Mouse (Mus musculus) left cerebral cortex, adult 9 months (tissue): ENCODE measurements around the gene Zscan2.

ENCODE experiments used
- DNase-seq, 2 experiments: peaks; one replicate each; pipeline ENCODE4 v3.0.0; 2022; ENCODE audit warnings: low spot score in 2 of 2

Zscan2 gene

DNA sequence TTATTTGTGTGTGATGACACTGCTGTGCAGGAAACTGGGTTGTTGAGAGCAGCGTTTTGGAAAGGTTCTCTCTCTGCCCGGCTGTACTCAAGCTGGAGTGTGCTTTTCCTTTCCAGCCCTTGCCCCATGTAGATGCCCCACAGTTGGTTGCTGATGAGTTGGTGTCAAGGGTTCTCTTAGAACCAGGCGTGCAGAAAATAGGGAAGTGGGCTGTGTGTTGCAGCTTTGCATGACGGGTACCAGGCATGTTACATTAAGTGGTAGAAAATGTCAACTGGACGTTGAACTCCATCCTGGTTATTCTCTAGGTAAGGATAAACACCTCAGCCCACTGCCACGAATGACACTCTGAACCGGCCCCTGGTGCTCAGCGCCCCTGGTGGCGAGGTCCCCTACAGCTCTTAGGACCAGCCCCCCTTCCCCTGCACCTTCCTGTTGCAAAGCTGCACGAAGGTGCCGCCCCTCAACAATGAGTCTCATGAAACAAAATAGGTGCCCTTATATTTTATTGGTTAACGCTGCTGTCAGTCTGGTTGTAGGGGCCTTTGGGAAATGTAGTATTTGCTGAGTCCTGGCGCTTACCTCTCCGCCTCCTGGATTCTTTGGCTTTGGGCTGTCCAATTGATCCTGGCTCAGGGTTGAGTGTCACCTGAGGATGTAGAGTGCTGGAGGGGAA is 22.2 kb downstream of the Zscan2 start:
- DNase-seq: peak; percentile 68 to 73

DNA sequence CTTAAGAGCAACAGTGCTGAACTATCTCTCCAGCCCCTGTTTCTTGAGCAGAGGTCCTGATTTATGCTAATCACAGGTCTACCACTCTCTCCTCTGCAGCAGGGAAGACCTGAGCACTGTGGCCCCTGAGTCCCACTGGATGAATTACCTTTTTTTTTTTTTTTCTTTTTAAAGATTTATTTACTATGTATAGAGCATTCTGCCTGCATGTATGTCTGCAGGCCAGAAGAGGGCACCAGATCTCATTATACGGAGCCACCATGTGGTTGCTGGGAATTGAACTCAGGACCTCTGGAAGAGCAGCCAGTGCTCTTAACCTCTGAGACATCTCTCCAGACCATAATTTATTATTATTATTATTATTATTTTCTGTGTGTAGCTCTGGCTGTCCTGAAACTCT is 24.9 kb downstream of the Zscan2 start:
- DNase-seq: no peak

DNA sequence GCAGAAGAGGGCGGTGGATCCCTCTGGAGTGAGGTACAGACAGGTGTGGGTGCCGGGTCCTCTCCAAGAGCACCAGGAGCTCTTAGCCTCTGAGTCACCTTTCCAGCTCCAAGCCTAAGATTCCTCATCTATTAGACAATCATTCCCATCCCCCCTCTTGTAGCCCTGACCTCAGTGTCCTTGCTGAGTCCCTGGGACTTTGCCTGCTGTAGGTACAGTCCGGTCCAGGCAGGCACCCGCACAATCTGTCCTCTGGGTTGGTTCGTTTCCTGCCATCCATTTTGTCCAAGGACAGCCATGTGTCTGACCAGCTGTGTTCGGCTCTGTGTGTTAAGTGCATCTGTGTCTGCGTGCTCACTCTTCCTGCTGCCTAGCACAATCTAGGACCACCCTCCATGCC is 27.9 kb downstream of the Zscan2 start:
- DNase-seq: no peak

DNA sequence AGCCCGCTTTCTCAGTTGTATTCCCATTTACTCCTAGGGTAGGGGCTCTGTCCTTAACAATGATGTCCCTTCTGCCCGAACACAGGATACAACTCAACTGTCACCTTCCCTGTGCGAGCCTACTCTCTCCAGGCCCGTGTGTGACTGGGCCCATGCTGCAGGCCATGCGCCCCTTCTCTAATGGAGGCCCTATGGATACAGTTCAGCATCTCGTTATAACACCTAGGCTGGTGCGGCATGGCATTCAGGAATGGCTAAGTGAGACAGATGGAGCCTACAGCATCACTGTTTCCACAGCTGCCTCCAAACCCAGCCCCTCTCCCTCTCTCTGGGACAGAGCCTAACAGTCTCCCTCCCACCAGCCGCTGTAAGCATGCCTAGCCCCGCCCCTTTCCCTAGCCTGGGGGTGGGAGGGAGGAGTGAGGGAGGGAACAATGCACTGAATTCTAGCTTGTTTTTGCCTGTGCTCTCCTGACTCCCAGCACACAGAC is 28.3 kb downstream of the Zscan2 start:
- peak in 1 of 2 experiments; percentile 42 for DNase-seq

DNA sequence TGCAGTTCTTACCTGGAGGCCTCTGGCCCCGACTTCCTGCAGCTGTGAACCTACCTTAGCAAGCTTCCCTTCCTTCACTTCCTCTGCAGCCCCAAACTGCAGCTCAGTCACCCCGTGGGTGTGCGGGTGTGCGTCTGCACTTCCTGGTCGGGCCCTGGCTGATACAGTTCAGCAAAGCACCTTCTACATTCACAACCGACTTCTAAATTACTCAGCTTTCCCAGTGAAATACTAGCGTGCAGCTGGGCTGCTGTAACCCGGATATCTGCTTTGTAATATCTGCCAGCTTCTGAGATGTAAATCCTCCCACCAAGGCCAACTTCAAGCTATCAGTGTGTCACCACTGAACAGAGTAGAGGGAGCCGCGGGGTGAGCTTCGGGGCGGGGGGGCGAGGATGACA is 29.1 kb downstream of the Zscan2 start:
- DNase-seq: no peak

DNA sequence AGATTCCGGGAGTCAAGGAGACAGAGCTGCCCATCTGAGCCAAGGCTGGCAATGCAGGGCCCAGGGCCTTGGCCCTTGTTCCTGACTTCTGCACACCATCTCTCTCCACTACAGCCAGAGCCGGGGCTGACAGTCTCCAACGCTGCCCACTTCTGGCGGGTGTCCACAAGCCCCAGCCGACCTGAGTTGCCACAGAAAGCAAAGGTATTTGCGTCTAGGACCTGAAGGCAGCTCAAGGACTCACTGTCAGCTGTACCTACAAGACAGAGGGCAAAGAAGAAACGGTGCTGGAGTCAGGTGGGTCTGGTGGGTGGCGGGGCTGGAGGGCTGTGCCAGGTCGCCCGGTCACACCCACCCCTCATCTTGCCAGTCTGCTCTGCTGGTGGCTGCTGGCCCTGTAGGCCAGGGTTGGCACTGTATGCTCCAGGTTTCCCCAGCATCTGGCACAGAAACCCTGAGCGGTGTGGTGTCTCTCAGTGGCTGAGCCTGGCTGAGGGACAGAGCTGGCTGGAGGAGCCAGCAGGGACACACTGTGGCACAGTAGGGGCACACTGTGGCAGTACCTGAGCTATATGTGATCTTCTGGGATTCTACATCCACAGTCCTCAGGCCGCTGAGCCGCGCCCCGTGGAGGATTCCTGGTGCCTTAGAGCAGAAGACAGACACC is 32.5 kb downstream of the Zscan2 start:
- DNase-seq: no peak

DNA sequence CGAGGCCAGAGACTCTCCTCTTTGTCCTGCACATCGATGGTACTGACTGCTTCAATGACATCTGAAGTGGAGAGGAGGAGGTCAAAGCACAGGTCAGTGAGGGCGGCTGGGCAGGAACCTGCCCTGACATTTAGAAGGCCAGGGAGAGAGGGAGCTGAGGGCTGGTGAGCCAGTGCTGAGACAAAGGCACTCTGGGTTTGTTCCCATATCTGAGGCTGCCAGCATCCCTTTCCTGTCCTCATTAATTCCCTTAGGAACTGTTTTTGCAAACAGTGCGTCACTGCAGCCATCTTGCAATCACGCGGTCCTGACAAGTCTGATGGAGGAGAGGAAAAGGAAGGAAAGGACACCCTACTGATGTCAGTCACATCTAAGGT is 33.0 kb downstream of the Zscan2 start:
- no peak for DNase-seq

DNA sequence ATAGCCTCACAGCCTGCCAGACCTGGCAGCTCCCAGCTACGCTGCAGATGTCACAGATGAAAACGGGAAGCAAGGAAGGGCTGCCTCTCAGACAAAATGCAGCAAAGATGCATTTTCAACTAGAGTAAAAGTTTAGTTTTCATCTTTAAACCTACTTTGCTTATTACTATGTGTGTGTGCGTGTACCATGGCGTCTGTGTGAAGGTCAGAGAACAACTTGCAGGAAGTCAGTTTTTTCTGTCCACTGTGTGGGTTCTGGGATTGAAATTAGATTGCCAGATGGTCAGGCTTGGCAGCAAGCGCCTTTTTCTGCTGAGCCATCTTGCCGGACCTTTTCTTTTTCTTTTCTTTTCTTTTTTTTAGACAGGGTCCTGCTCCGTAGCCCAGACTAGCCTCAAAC is 33.5 kb downstream of the Zscan2 start:
- DNase-seq: no peak

DNA sequence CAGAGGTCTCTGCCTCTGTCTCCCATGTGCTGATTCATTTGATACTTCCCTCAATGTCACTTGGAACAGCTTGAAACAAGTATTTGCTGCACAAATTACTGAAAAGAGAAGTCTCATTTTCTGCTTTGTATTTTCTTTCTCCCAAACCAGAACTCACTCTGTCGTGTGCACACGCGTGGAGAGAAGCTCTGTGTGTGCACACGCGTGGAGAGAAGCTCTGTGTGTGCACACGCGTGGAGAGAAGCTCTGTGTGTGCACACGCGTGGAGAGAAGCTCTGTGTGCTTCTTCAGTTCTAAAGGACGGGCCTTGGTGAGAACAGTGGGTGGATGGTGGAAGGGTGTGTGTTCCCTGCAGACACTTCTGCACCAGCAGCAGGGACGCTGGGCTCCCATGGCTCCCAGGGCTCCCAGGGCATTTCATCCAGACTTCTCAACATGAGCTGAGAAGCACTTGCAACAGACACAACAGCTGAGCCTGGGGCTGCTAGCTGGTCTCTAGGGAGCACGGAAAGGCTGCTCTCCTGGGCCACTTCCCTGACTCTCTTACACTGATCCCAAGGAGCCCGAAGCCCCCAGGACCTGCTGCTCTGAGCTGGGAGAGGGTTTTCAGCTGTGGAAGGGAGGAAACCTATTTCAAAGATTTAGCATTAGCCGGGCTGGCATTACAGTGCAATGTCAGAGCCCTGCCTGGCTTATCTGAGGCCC is 34.2 kb downstream of the Zscan2 start:
- DNase-seq: no peak

DNA sequence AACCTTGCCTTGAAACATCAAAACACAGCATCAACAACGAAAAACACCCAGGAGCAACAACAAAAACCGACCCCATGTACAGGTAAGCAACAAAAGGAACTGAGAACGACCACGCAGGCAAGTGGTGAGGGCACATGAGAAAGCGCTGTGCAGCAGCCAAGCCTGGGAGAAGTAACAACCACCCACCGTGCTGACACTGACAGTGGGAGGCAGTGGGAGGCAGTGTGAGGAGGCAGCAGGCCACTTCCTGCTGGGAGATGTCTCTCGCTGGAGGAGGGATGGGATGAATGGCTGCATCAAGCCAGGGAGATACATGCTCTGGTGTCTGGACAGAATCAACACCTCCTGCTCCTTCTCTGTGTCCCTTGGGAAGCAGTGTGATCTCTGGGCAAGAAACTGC is 36.4 kb downstream of the Zscan2 start:
- DNase-seq: no peak

DNA sequence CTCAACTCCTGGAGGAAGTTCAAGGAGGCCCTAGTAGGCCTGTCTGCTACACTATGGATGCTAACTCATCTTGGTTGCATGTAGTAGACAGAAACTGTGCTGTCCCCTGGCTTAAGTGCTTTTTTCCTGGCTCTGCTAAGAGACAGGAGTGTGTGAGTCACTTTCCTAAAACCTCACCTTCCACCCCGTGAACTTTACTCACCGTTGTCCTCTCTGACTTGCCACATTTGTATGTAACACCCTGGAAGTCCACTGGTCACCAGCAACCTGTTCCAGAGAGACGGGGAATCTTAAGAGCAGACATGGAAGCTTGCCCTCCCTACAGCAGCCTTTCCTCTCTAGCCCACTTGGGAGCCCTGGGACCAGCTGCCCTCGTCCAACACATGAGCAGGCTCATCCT is 37.0 kb downstream of the Zscan2 start:
- DNase-seq: no peak

DNA sequence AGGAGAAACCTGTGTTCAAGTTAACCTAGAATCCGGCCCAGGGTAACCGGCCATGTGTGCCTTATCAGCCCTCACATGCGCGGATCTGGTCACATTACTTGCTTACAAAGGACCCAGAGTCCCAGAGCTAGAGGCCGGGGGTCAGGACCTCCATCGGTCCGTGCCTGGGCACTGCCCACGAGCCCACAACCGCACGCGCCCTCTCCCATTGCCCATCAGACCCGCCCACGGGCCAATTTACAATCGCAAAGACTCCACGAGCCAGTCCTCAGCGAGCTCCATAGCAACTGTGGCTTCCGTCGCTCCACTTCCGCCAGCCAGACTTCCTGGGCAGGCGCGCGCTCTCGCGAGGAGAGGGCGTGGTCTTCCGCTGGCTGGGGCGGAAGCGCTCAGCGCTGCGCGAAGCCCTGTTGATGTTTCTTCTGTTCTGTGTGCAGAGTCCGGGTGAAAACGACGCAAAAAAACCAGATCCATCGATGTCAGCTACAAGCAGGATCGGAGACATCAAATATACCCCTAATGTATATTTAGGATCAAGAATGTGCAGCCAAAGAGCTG is 40.3 kb downstream of the Zscan2 start, which contains the start of gene Wdr73:
Gene Wdr73 (minus strand): TSS at position 326 of the 558 bp plus-strand sequence.
- peak; percentile 79 to 86 for DNase-seq

DNA sequence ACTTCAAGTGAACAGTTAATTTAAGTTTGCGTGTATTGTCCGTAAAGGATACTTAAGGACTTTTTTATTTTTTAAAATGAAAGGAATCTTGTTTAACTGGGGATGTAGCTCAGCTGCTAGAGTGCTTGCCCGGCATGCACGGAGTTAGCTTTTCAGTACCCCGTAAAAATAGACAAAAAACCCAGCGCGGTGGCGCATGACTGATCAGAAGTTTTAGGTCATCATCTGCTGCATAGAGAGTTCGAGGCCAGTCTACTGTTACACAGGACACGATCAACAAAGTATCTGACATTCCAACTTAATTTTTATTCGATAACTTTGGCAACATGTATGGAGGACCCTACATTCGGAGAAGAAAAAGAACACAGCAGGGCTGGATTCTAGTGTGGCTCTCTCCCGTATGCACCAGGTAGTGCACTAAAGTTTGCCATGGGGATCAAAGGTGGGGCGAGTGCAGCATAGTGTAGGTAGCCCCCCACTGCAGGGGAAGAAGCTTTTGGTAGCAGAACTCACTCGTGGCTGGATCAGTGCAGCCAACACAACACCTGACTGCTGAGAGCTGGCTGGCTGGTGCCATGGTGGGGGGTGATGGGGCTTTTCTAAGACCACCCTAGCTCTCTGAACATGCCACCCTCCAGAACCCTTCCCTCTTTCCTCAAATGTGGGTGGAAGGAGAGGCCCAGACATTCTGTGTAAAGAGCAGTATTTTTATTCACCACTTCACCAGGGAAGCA is 41.0 kb downstream of the Zscan2 start:
- no peak for DNase-seq

DNA sequence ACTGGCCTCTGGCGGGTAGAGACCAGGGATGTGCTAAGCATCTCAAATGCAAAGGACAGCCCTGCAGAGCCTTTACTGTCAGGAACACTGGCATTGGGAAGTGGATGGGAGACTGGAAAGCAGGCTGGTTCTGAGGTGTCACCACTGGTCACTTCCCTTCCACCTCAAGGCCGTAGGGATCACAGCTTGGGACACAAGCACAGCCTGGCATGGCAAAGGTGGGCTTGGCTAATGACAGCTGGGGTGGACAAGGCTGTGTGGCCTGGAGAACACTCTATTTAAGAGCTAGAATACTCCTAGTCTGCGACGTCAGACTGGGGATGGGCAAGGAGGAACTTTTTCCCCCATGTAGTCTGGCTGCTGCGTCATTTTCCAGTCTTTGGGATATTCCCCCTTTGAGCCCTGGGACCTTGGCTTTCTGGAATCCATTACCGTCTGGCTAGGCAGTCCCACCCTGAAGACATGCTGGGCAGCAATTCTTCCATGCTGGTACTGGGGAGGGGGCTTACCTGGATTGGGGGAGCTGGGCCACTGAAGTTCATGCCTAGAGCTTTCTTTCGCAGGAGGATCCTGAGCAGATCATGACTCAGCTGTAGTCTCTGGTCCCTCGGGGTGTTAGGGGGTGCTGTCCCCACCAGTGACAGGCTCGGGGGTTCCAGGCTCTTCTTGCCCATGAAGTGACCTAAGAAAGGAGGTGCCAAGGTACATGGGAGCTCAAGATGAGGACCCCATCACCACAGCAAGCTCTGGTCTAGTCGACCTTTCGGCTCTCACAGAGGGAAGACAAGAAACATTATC is 43.1 kb downstream of the Zscan2 start:
- DNase-seq: no peak

DNA sequence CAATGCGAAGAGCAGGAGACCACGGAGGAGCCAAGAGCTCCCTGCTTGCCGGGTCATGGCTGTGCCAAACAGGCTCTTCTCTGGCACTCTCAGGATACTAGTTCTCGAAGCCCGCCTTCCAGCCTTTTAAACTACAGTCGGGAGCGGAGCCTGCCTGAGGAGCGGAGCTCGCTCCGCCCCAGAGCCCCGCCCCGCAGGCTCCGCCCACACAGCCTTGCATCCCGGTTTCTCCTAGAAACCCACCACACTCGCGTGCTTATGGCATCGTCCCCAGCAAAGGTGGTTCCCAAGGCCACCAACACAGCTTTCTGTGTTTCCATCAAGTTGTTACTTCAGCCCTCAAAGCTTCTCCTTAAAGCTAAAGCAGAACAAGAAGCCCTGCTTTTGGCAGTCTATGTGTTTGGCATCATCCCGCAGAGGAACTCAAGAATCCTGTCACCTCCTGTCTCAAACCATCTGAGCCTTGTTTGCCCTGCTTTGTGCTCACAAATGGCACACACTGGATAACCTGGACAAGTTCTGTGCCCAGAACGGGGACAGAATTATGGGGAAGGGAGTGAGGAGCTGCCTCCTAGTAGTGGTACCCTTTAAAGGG is 44.3 kb downstream of the Zscan2 start, which contains the start of gene Nmb:
Gene Nmb (minus strand): TSS at position 156 of the 595 bp plus-strand sequence.
- DNase-seq: peak in 1 of 2 experiments; percentile 59

DNA sequence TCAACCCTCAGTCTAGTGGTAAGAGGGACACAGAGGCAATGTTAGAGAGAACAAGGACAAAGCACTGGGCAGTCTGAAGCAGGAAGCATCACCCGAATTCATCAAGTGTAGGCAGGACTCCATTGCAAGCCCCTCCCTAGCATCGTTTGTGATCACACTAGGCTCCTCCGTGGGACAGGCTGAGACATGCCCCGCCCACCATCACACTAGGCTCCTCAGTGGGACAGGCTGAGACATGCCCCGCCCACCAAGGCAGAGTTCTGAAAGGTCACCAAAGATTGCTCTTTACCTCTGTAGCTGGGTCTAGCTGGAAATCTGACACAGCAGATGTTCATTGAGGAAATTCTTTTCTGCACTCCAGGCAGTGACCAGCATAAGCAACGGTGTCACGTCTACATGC is 50.3 kb downstream of the Zscan2 start:
- no peak for DNase-seq

DNA sequence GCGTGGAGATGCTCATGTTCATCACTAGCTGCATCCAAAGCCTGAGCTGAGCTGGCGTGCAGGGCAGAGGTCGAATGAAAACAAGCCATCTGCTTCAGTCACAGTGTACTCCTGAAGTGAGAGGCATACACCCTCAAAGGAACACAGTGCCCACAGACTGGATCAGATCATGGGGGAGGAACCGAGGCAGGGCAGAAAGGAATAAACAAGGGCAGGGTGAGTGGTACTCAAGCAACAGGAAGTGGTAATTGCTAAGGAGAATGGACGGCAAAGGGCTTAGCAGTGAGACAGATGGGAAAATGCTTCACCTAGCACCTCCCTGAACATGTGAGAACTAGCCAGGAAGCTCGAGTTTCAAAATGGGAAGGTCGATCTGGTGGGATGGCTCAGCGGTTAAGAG is 51.8 kb downstream of the Zscan2 start:
- no peak for DNase-seq

DNA sequence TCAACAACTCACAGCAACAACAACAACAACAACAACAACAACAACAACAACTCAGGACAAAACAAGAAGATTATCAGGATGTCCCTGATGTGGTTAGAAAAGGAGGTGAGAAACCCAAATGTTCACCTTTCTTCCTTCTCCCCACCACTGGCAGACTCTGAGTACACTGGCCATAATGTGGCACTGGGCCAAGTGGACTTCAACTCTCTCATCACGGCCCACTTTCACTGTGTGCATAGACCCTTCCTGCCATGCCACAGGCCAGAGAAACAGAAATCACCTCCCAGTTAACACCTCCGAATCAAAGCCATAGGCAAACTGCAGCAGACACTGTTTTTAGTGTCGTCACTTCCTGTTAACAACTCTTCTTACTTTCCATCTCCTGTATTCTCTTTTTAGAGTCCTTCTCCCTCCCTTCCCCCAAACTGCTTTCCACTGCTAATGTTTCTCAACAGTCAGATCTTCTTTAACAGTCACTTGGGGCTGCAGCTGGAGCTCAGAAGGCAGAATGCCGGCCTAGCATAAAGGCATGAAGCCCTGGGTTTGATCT is 57.3 kb downstream of the Zscan2 start:
- DNase-seq: no peak

DNA sequence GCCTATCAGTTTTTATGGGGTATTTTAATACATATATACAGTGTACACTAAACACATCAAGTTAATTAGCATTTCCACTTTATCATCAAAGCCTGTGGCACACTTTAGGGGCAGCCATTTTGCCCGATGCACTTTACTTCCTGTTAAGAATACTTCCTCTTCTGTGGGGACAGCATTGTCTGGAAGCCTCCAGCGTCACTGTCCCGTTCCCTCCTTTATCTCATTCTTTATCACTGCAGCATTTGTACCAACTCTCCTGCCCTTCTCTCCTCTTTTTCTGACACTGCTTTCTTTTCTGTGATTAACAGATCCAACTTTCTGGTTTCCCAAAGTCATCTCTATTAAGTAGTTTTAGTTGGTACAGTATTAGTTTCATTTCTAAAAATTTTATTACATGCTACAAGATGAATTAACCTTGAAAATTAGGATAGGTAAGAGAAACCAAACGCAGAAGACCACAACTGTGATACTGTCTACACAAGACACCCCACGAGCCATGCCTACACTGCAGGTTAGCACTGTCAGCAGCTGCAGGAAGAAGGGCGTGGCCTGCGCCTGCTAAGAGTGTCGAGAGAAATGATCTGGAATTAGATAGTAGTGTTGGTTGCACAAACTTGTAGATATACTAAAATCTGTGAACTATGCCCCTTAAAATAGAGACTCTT is 58.4 kb downstream of the Zscan2 start:
- DNase-seq: no peak

DNA sequence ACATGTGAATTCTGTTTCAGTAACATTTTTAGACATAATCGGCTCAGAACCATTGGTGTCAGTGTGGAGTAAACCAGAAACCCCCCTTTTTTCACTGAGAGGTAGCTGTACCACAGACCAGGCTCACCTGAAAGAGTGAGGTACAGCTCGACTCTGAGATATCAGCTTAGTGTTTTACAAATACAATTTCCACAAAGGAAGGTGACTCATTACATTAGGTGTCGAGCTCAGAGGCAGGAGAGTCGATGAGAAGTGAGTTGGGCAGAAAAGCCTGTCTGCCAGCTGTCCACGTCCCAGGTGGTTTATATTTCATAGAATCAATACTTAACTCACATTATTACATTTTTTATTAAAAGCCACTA is 58.9 kb downstream of the Zscan2 start:
- no peak for DNase-seq
